Mouse (Mus musculus): ENCODE results near the gene Glis3. TPM values are rescaled to one million over a fixed set of nuclear protein-coding genes. Genes with fewer than 3 reads are reported as not detected.

The Glis3 gene
- polyA plus RNA-seq, 1 experiment: 1.4 TPM

DNA sequence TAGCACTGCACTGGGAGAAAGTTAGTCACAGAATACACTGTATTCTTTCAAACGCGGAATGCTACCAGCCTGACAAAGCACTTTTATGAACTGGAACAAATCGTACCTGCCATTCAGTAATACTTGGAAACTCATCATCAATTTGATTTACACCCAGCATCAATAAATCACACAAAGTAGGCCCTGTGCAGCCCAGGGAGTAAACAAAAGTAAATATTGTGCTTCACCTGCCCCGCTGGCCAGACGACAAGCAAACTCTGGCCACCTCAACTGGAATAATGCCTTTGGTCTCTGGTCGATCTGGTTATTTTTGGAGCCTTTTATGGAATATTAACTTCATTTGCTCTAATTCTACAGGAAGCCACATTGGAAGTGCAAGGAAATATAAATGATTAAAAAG, 23.0 kb downstream of the Glis3 start:
- Histone ChIP-seq H3K36me3 (ENCODE audit: control insufficient read depth, insufficient read depth, low read length) (no peaks in the 10 kb centered on the region), H3K4me3 (ENCODE audit: control insufficient read depth, low read depth, low read length) (no peak overlapping the region), H3K27me3 (ENCODE audit: control insufficient read depth, insufficient read depth, low read length) (no peaks in the 10 kb centered on the region), H3K27ac (ENCODE audit: control insufficient read depth, insufficient read depth, low read depth, low read length) (no peak overlapping the region), H3K4me1 (ENCODE audit: control insufficient read depth, insufficient read depth, low read length) (no peaks in the 10 kb centered on the region)
- no peak for TF ChIP-seq POLR2A (IDR thresholded peaks at IDR 0.05; ENCODE audit: control insufficient read depth, low read depth, low read length)
- TF ChIP-seq CTCF (IDR thresholded peaks at IDR 0.05; ENCODE audit: control insufficient read depth, insufficient read depth, insufficient replicate concordance, low read depth, low read length): no peak

DNA sequence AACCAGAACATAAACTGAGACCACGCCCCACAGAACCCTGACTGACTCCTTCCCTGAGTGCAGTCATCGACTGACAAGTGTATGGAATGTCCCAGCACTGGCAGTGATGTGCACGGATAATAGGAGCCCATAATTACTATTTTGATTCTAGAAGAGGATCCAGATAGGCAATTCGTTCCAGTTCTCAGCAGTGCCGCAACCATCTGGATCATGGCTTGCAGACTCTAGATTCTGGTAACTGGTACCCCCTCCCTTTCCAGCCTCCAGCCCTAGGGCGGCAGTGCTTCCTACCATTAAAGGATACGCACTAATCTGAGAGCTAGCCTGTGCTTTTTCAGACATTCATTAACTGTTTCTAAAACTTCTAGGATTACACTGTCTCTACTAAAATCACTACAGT, 24.7 kb downstream of the Glis3 start:
- Histone ChIP-seq H3K27me3 (ENCODE audit: control insufficient read depth, insufficient read depth, low read length) (no peaks in the 10 kb centered on the region), H3K4me3 (ENCODE audit: control insufficient read depth, low read depth, low read length) (no peak overlapping the region), H3K36me3 (ENCODE audit: control insufficient read depth, insufficient read depth, low read length) (no peaks in the 10 kb centered on the region), H3K4me1 (ENCODE audit: control insufficient read depth, insufficient read depth, low read length) (no peaks in the 10 kb centered on the region), H3K27ac (ENCODE audit: control insufficient read depth, insufficient read depth, low read depth, low read length) (no peak overlapping the region)
- TF ChIP-seq POLR2A (IDR thresholded peaks at IDR 0.05; ENCODE audit: control insufficient read depth, low read depth, low read length): no peak
- no peak for TF ChIP-seq CTCF (IDR thresholded peaks at IDR 0.05; ENCODE audit: control insufficient read depth, insufficient read depth, insufficient replicate concordance, low read depth, low read length)

DNA sequence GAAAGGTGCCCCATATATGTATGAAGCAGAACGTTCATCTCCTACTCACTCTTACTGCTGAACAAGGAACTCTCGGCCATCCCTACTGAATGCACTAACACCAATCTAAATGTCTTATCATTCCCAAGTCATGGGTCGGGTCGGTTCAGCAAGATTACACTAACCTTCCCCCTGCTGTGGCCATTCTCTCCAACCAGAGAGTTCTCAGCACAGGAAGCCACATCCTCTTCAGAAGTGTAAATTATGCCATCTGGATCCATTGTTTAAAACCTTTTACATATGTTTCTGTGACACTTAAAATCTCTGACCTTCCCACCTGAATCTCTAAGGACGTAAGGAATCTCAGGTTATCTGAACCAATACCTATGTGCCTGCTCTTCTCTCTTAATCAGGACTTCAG, 29.0 kb downstream of the Glis3 start:
- TF ChIP-seq POLR2A (IDR thresholded peaks at IDR 0.05; ENCODE audit: control insufficient read depth, low read depth, low read length) (no peak), CTCF (IDR thresholded peaks at IDR 0.05; ENCODE audit: control insufficient read depth, insufficient read depth, insufficient replicate concordance, low read depth, low read length) (no peak)
- Histone ChIP-seq H3K4me3 (ENCODE audit: control insufficient read depth, low read depth, low read length) (no peak overlapping the region), H3K4me1 (ENCODE audit: control insufficient read depth, insufficient read depth, low read length) (no peaks in the 10 kb centered on the region), H3K27me3 (ENCODE audit: control insufficient read depth, insufficient read depth, low read length) (no peaks in the 10 kb centered on the region), H3K27ac (ENCODE audit: control insufficient read depth, insufficient read depth, low read depth, low read length) (no peak overlapping the region), H3K36me3 (ENCODE audit: control insufficient read depth, insufficient read depth, low read length) (no peaks in the 10 kb centered on the region)

DNA sequence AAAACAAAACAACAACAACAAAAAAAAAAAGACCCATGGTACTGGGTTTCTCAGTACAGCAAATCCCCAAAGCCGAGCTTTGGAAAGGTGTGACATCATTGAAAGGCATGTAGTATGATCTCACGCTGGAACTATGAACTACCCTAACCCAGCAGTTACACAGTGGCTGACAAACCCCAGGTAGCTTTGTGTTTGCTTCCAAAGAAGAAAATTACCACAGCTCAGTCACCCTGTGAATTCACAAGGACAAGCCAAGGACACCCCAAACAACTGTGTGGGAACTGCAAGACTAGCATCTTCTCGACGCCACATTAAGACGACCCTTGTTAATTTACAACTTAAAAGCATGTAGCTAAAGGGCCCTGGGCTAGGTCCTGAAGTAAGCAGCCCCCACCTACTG, 30.4 kb downstream of the Glis3 start:
- no peaks in the 10 kb centered on the region for H3K4me1 ChIP-seq (ENCODE audit: control insufficient read depth, insufficient read depth, low read length)
- H3K27ac ChIP-seq (ENCODE audit: control insufficient read depth, insufficient read depth, low read depth, low read length): no peak overlapping the region
- H3K27me3 ChIP-seq (ENCODE audit: control insufficient read depth, insufficient read depth, low read length): no peaks in the 10 kb centered on the region
- H3K36me3 ChIP-seq (ENCODE audit: control insufficient read depth, insufficient read depth, low read length): no peaks in the 10 kb centered on the region
- TF ChIP-seq POLR2A (IDR thresholded peaks at IDR 0.05; ENCODE audit: control insufficient read depth, low read depth, low read length): no peak
- TF ChIP-seq CTCF (IDR thresholded peaks at IDR 0.05; ENCODE audit: control insufficient read depth, insufficient read depth, insufficient replicate concordance, low read depth, low read length): no peak
- H3K4me3 ChIP-seq (ENCODE audit: control insufficient read depth, low read depth, low read length): no peak overlapping the region

DNA sequence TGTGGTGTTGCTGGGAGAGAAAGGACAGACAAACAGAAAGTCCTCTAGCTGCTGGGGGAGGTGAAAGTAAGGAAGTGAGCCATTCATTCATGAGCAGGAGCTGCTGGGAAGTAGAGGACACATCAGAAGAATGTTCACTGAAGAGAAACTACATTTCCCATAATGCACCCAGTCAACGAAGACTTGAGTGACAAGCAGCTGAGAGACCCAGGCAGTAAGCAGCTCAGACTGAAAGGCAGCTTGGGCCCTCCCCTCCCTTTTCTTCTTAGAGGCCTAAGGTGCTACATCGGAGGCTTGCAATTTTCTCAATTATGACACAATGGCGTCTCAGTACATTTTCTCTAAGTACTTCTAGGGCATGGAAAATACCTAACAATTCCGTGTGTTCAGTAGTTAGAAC, 31.0 kb downstream of the Glis3 start:
- TF ChIP-seq POLR2A (IDR thresholded peaks at IDR 0.05; ENCODE audit: control insufficient read depth, low read depth, low read length): no peak
- TF ChIP-seq CTCF (IDR thresholded peaks at IDR 0.05; ENCODE audit: control insufficient read depth, insufficient read depth, insufficient replicate concordance, low read depth, low read length): no peak
- H3K4me1 ChIP-seq (ENCODE audit: control insufficient read depth, insufficient read depth, low read length): no peaks in the 10 kb centered on the region
- no peak overlapping the region for H3K4me3 ChIP-seq (ENCODE audit: control insufficient read depth, low read depth, low read length)

DNA sequence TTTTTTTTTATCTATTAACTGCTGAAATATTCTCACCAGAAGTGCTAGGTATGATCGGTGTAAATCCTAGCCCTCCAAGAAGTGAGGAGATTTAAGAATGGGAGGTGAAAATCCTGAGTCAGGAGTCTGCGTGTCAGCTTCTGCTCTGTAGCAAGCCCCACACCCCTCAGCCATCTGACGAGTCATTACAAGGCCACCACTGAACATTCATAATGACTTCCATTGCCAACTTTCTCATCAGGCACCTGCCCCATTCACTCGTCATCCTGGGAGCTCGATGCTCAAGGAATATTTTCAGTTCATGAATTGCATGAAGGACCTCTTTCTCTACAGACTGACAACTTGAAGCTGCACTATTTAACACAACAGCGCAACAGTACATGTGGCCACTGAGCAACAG, 32.5 kb downstream of the Glis3 start:
- H3K4me1 ChIP-seq (ENCODE audit: control insufficient read depth, insufficient read depth, low read length): no peaks in the 10 kb centered on the region
- H3K27ac ChIP-seq (ENCODE audit: control insufficient read depth, insufficient read depth, low read depth, low read length): no peak overlapping the region
- H3K27me3 ChIP-seq (ENCODE audit: control insufficient read depth, insufficient read depth, low read length): no peaks in the 10 kb centered on the region
- TF ChIP-seq CTCF (IDR thresholded peaks at IDR 0.05; ENCODE audit: control insufficient read depth, insufficient read depth, insufficient replicate concordance, low read depth, low read length): no peak
- no peak for TF ChIP-seq POLR2A (IDR thresholded peaks at IDR 0.05; ENCODE audit: control insufficient read depth, low read depth, low read length)
- no peak overlapping the region for H3K4me3 ChIP-seq (ENCODE audit: control insufficient read depth, low read depth, low read length)
- H3K36me3 ChIP-seq (ENCODE audit: control insufficient read depth, insufficient read depth, low read length): no peaks in the 10 kb centered on the region

More for the DNA sequence above, 31.0 kb downstream of the Glis3 start:
- Histone ChIP-seq H3K36me3 (ENCODE audit: control insufficient read depth, insufficient read depth, low read length) (no peaks in the 10 kb centered on the region), H3K27ac (ENCODE audit: control insufficient read depth, insufficient read depth, low read depth, low read length) (no peak overlapping the region), H3K27me3 (ENCODE audit: control insufficient read depth, insufficient read depth, low read length) (no peaks in the 10 kb centered on the region)

DNA sequence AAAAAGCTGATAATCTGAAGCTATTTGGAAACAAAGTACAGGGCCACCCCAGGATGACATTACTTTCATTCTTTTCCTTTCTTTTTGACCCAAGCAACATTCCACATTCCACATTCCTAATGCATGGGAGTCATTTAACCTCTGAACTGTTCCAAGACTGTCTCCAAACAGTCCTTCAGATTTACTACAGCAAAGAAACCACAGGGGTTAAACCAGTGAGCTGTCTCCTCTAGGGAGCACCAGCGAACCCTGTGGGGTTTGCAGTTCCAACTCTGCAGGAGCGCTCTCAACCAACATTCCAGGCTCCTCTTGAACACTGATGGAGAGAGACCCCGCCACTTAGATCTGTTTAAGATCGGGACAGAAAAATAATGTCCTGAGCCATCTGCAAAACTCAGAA, 33.6 kb downstream of the Glis3 start:
- Histone ChIP-seq H3K36me3 (ENCODE audit: control insufficient read depth, insufficient read depth, low read length) (no peaks in the 10 kb centered on the region), H3K4me1 (ENCODE audit: control insufficient read depth, insufficient read depth, low read length) (no peaks in the 10 kb centered on the region), H3K4me3 (ENCODE audit: control insufficient read depth, low read depth, low read length) (no peak overlapping the region), H3K27ac (ENCODE audit: control insufficient read depth, insufficient read depth, low read depth, low read length) (no peak overlapping the region), H3K27me3 (ENCODE audit: control insufficient read depth, insufficient read depth, low read length) (no peaks in the 10 kb centered on the region)
- TF ChIP-seq POLR2A (IDR thresholded peaks at IDR 0.05; ENCODE audit: control insufficient read depth, low read depth, low read length): no peak
- TF ChIP-seq CTCF (IDR thresholded peaks at IDR 0.05; ENCODE audit: control insufficient read depth, insufficient read depth, insufficient replicate concordance, low read depth, low read length): no peak

DNA sequence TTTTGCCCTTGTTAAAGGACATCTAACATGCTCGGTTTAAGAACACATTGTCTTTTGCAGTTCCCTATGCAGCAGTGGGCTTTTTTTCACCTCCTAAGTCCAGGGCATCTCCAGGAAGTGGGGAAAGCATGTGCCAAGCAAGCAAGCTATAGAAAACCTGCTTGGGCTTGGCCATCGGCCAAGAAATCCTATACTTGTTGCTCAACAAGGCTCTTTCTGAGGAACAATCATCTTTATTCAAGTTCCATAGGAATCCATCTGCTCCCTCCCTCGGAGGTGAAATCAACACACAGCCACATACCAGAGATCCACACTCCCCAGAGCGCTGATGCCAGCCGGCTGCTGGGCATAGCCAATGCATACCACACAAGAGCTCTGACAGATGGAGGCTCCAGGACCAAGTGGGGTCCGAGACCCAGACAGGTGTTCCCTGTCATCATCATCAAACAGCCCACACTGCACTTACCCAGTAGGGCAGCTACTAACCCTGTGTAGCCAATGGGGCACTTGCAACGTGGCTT, 39.0 kb downstream of the Glis3 start:
- H3K36me3 ChIP-seq (ENCODE audit: control insufficient read depth, insufficient read depth, low read length): no peaks in the 10 kb centered on the region
- H3K27ac ChIP-seq (ENCODE audit: control insufficient read depth, insufficient read depth, low read depth, low read length): no peak overlapping the region
- H3K27me3 ChIP-seq (ENCODE audit: control insufficient read depth, insufficient read depth, low read length): no peaks in the 10 kb centered on the region
- no peak overlapping the region for H3K4me3 ChIP-seq (ENCODE audit: control insufficient read depth, low read depth, low read length)
- no peak for TF ChIP-seq CTCF (IDR thresholded peaks at IDR 0.05; ENCODE audit: control insufficient read depth, insufficient read depth, insufficient replicate concordance, low read depth, low read length)
- no peak for TF ChIP-seq POLR2A (IDR thresholded peaks at IDR 0.05; ENCODE audit: control insufficient read depth, low read depth, low read length)
- H3K4me1 ChIP-seq (ENCODE audit: control insufficient read depth, insufficient read depth, low read length): no peaks in the 10 kb centered on the region
